In the genomic region with DNA sequence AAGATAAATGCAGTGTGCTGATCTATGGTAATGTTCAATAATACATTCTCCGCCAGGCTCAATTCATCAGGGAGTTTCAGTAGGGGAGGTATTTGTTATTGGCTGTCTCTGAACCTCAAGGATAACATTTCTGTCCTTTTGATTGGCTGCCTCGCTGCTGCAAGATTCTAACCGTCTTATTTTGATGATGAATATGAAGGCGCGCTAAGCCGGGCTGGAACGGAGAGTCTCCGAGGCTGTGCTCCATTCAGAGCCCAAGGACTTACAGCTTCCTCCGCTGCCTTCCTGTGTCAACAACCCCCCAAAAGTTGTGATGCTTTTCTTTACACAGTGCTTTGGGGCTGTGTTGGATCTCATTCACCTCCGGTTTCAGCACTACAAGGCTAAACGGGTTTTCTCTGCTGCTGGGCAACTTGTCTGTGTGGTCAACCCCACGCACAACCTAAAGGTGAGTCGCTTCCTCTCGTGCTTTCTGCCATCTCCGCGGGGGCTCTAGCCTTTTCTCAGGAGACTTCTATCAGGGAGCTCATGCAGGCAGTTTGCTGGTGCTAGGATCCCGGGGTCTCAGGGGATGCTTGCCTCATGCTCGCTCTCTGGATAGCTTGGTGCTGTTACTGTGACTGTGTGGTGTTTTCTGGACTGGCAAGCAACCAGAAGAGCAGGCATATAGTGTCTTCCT, we compare ENCODE assay signal across 8 mouse cellular contexts. TPM values are rescaled to one million over a fixed set of nuclear protein-coding genes. Genes with fewer than 3 reads are reported as not detected.
DNase-seq lines count a peak whose midpoint lies in the region; ATAC-seq and TF ChIP-seq lines count a peak whose summit lies in the region.

Siah3 (plus strand) TSS at position 240 of the 679 bp plus-strand sequence.

- no peaks in the 10 kb centered on the region for H3K36me3 ChIP-seq in forebrain, postnatal 0 days (ENCODE audit: insufficient read depth)
- no peaks in the 10 kb centered on the region for H3K36me3 ChIP-seq in midbrain, embryonic 14.5 days (ENCODE audit: control insufficient read depth, insufficient read depth, low read length)

- ATAC-seq in forebrain, postnatal 0 days: peak; percentile 76
- peak; percentile 54 for ATAC-seq in midbrain, embryonic 14.5 days (ENCODE audit: low FRiP score, low TSS enrichment)

- no peaks in the 10 kb centered on the region for H3K9me3 ChIP-seq in forebrain, postnatal 0 days (ENCODE audit: low read length)
- no peaks in the 10 kb centered on the region for H3K9me3 ChIP-seq in midbrain, embryonic 14.5 days (ENCODE audit: control insufficient read depth, low read length)

- H3K4me1 ChIP-seq in forebrain, postnatal 0 days (ENCODE audit: insufficient read depth): peaks cover 15% of the 10 kb centered on the region
- H3K4me1 ChIP-seq in midbrain, embryonic 14.5 days (ENCODE audit: control insufficient read depth, insufficient read depth, low read length): peaks cover 30% of the 10 kb centered on the region

- 0 out of 2 replicates have a peak, but pooled peaks have one; percentile 12 for TF ChIP-seq CTCF in forebrain, postnatal 0 days (IDR thresholded peaks at IDR 0.05; ENCODE audit: low read depth)

- H3K4me3 ChIP-seq in forebrain, postnatal 0 days (ENCODE audit: low read depth, low read length): peak within 1 kb of the TSS; percentile 53
- peak within 1 kb of the TSS; percentile 47 for H3K4me3 ChIP-seq in midbrain, embryonic 14.5 days (replicated peaks; ENCODE audit: low read depth, low read length)

- 2% methylated on average over 18 of the region's 18 CpGs for WGBS in forebrain, postnatal 0 days
- WGBS in midbrain, embryonic 14.5 days: 3% methylated on average over 18 of the region's 18 CpGs

- peak within 1 kb of the TSS; percentile 78 for H3K27ac ChIP-seq in forebrain, postnatal 0 days (ENCODE audit: low read depth, low read length)
- H3K27ac ChIP-seq in midbrain, embryonic 14.5 days (replicated peaks; ENCODE audit: low read depth, low read length): peak within 1 kb of the TSS; percentile 70

- H3K9ac ChIP-seq in forebrain, postnatal 0 days: peak within 1 kb of the TSS; percentile 62
- peak within 1 kb of the TSS; percentile 56 for H3K9ac ChIP-seq in midbrain, embryonic 14.5 days (replicated peaks; ENCODE audit: low read length)

- DNase-seq in left cerebral cortex, adult 18-20 months (ENCODE audit: low spot score in 2 of 2): peak; percentile 42 to 65
- DNase-seq in left cerebral cortex, adult 11 months (ENCODE audit: low spot score): no peak
- DNase-seq in cerebellum, adult 18-20 months: peak; percentile 44 to 55
- peak; percentile 82 for DNase-seq in forebrain, postnatal 0 days
- DNase-seq in layer of hippocampus, postnatal 14 days (ENCODE audit: low spot score in 2 of 2): peak in 1 of 2 experiments; percentile 67
- peak; percentile 87 for DNase-seq in midbrain, embryonic 14.5 days
- DNase-seq in testis, postnatal 10 days (ENCODE audit: low spot score): peak; percentile 39
- DNase-seq in gastrocnemius, postnatal 10 days: no peak

- H3K27me3 ChIP-seq in forebrain, postnatal 0 days (ENCODE audit: insufficient read depth, low read length): no peaks in the 10 kb centered on the region
- H3K27me3 ChIP-seq in midbrain, embryonic 14.5 days (ENCODE audit: control insufficient read depth, insufficient read depth, low read length): no peaks in the 10 kb centered on the region

- H3K4me2 ChIP-seq in forebrain, postnatal 0 days (ENCODE audit: low read depth): peak within 1 kb of the TSS; percentile 83
- H3K4me2 ChIP-seq in midbrain, embryonic 14.5 days (ENCODE audit: low read length): peak within 1 kb of the TSS; percentile 77

RNA-seq across cellular contexts. Expression of gene Siah3, which starts in this region (rescaled TPM):
- 1 to 10 TPM; 6.2 to 6.5 TPM for total RNA-seq in left cerebral cortex, adult 18-20 months (2021)
- total RNA-seq in forebrain, postnatal 0 days (2014; rRNA removed): 4.8 and 6.1 TPM in 2 replicates
- 2.7 and 3.3 TPM in 2 replicates for polyA plus RNA-seq in forebrain, postnatal 0 days (2015; fragmentation: Nextera tagmentation; extraction: Ambion mirVana)
- total RNA-seq in layer of hippocampus, postnatal 14 days (2021): 10 to 100 TPM; 10.7 to 13.4 TPM
- polyA plus RNA-seq in midbrain, embryonic 14.5 days (2014; fragmentation: Nextera tagmentation; extraction: Ambion mirVana): 2.6 and 5.6 TPM in 2 replicates
- total RNA-seq in gastrocnemius, postnatal 10 days (2021): under 1 TPM; 0.63 to 0.81 TPM

Comparison
In these comparisons a context has a peak if more than half of its experiments do, and no peak if none do; other contexts are left out.
1. DNase-seq: peak in left cerebral cortex, adult 18-20 months (2 of 2), cerebellum, adult 18-20 months (2 of 2), forebrain, postnatal 0 days (single experiment), midbrain, embryonic 14.5 days (single experiment) and testis, postnatal 10 days (single experiment); none in left cerebral cortex, adult 11 months (single experiment) and gastrocnemius, postnatal 10 days (single experiment).